Mouse (Mus musculus) megakaryocyte, embryonic 14.5 days (primary cell): ENCODE data around the gene Eef2k.

Experiments used
- FLI1 ChIP-seq: IDR thresholded peaks from 2 replicates; pipeline ENCODE4 v1.6.1; 2012; ENCODE audit warnings: low read length, inconsistent platforms, mixed read lengths
- GATA1 ChIP-seq: IDR thresholded peaks from 3 replicates; pipeline ENCODE4 v1.6.1; 2012; ENCODE audit warnings: mixed read lengths, low read length, inconsistent platforms, borderline replicate concordance

DNA sequence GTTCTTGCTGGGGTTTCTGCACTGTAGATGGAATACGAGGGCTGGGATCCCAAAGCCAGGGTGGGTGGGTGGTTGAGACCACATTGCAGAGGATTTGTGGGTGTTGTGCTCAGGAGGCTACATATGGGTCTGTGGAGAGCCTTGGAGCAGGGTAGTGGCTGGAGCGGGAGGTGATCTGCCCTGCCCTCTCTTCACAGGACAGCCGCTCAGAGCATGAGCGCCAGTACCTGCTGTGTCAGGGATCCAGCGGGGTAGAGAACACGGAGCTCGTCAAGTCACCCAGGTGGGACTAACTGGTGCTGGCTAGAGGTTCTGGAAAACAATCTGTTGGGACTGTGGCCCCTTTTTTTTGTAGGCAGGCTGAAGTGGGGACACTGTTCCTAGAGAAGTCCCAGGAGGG is 90.5 kb downstream of the Eef2k start:
- TF ChIP-seq GATA1 (no peak), FLI1 (no peak)
